Mouse (Mus musculus) ES-E14 (cell line): ENCODE results near the gene Mad1l1.

Experiments
- HCFC1 ChIP-seq: IDR thresholded peaks from 2 replicates; pipeline ENCODE4 v1.6.1; 2012; ENCODE audit warnings: low read length, inconsistent platforms, borderline replicate concordance; ENCODE audit not compliant: insufficient read depth
- MAFK ChIP-seq: IDR thresholded peaks from 2 replicates; pipeline ENCODE4 v1.6.1; 2014; ENCODE audit warnings: mild to moderate bottlenecking, low read depth, low read length, inconsistent platforms; ENCODE audit not compliant: insufficient read depth

GRCm38 (mm10) chr5:140228306-140228705 lies 93.0 kb downstream of the Mad1l1 start:
- TF ChIP-seq MAFK (no peak), HCFC1 (no peak)
